Mouse (Mus musculus): Measurements from ENCODE around the gene Spon1. TPM values are rescaled to one million over a fixed set of nuclear protein-coding genes. Genes with fewer than 3 reads are reported as not detected.

The Spon1 gene
- polyA plus RNA-seq, 1 experiment = 20.1 TPM

DNA sequence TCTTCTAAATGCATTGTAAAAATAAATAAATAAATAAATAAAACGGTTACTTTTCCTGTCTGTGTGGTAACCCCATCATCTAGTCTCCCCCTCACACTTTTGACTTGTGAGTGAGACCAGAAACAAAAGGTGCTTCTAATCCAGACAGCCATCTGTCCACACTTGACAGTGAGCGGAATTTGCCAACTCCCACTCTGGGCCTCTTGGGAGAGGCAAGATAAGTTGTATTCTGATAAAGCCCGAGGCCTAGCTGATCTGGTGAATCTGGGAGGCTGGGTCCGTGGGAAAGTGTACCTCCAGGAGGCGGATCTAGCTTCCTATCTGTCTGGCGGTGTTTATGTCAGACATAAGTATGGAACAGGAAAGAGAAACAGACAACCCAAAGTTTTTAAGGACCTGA is 52.3 kb downstream of the Spon1 start:
- no peak for DNase-seq
- no peak for TF ChIP-seq POLR2A (IDR thresholded peaks at IDR 0.05; ENCODE audit: low read depth, low read length)
- TF ChIP-seq CTCF (conservative IDR thresholded peaks at IDR 0.05; ENCODE audit: insufficient read depth, insufficient read length, low read depth, low read length) = no peak
- H3K27ac ChIP-seq (ENCODE audit: insufficient read depth, low read depth, low read length) = no peak overlapping the region
- peaks cover 3% of the 10 kb centered on the region; the same call in 1 of the 2 replicates for H3K4me1 ChIP-seq (ENCODE audit: control insufficient read depth, insufficient read depth, low read length)
- no peaks in the 10 kb centered on the region for H3K36me3 ChIP-seq (ENCODE audit: control insufficient read depth, insufficient read depth, low read length)
- 64% methylated on average over 6 of the region's 6 CpGs for WGBS
- no peak overlapping the region for H3K4me3 ChIP-seq (ENCODE audit: insufficient read depth, low read depth, low read length)
- no peaks in the 10 kb centered on the region for H3K27me3 ChIP-seq (replicated peaks; ENCODE audit: control insufficient read depth, insufficient read depth, low read length)

DNA sequence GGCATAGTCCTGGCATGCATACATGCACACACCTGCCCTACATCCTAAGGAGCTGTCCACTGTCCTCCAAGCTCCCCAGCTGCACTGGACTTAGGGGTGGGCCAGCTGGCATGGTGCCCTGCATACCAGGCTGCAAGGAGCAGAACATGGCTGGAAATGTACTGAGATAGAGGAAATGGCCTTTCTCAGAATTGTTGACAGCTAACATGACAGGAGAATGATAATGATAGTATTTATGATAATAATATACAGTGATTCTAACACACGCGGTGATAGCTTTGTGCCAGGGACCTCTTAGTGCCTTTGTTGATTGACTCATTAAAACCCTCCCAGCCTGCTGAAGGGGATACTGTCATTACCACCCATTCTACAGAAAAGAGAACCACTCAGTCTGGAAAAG is 54.4 kb downstream of the Spon1 start:
- 65% methylated on average over 2 of the region's 2 CpGs for WGBS
- peak; percentile 14 for DNase-seq
- peaks cover 5% of the 10 kb centered on the region; the same call in 1 of the 2 replicates for H3K4me1 ChIP-seq (ENCODE audit: control insufficient read depth, insufficient read depth, low read length)

DNA sequence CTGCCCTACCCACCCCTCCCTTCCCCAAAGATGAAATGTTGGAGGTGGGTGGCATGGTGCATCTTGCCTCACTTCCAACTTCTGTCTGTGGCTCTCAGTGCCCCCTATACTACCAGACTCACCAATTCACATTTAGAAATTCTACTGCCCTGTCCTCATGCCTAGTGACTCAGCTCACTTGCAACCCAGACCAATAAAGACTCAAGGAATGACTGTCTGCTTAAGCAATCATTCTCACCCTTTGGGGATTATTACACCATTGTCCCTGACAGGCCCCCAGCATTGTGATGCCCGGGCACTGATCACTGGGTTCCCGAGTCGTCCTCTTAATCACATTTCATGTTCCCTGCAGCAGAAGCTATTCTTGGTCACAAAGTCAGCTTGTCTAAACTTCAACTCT is 57.2 kb downstream of the Spon1 start:
- H3K27me3 ChIP-seq (replicated peaks; ENCODE audit: control insufficient read depth, insufficient read depth, low read length) = no peaks in the 10 kb centered on the region
- DNase-seq = no peak

More for the DNA sequence above, 54.4 kb downstream of the Spon1 start:
- H3K27me3 ChIP-seq (replicated peaks; ENCODE audit: control insufficient read depth, insufficient read depth, low read length) = no peaks in the 10 kb centered on the region
- no peak overlapping the region for H3K27ac ChIP-seq (ENCODE audit: insufficient read depth, low read depth, low read length)
- H3K4me3 ChIP-seq (ENCODE audit: insufficient read depth, low read depth, low read length) = no peak overlapping the region
- TF ChIP-seq POLR2A (IDR thresholded peaks at IDR 0.05; ENCODE audit: low read depth, low read length) = no peak
- no peak for TF ChIP-seq CTCF (conservative IDR thresholded peaks at IDR 0.05; ENCODE audit: insufficient read depth, insufficient read length, low read depth, low read length)
- no peaks in the 10 kb centered on the region for H3K36me3 ChIP-seq (ENCODE audit: control insufficient read depth, insufficient read depth, low read length)

DNA sequence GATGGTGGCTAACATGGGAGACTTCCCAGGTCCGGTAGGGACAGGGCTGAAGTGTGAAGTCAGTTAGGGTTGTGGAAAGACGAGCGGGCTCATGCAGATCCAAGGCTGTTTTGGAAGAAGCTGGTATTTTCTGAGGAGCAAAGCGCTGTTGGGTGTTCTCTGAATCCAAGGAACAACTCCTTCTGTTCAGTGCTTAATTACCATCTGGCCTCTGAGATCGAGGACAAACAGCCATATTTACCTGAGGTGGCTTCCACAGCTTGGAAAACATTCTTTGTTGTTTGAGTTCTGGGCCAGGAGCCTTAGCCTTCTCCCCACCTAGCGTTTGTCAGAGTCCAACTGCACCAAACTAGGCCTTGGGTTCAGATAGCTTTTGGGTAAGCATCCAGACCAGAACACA is 58.9 kb downstream of the Spon1 start:
- 93% methylated on average over 6 of the region's 6 CpGs for whole genome bisulfite sequencing
- peaks cover 10% of the 10 kb centered on the region for H3K4me1 ChIP-seq (ENCODE audit: control insufficient read depth, insufficient read depth, low read length)
- TF ChIP-seq CTCF (conservative IDR thresholded peaks at IDR 0.05; ENCODE audit: insufficient read depth, insufficient read length, low read depth, low read length) (no peak), POLR2A (IDR thresholded peaks at IDR 0.05; ENCODE audit: low read depth, low read length) (no peak)
- H3K4me3 ChIP-seq (ENCODE audit: insufficient read depth, low read depth, low read length) = no peak overlapping the region
- no peaks in the 10 kb centered on the region for H3K27me3 ChIP-seq (replicated peaks; ENCODE audit: control insufficient read depth, insufficient read depth, low read length)
- DNase-seq = no peak
- H3K27ac ChIP-seq (ENCODE audit: insufficient read depth, low read depth, low read length) = no peak overlapping the region
- H3K36me3 ChIP-seq (ENCODE audit: control insufficient read depth, insufficient read depth, low read length) = no peaks in the 10 kb centered on the region

More for the DNA sequence above, 57.2 kb downstream of the Spon1 start:
- no peak for TF ChIP-seq CTCF (conservative IDR thresholded peaks at IDR 0.05; ENCODE audit: insufficient read depth, insufficient read length, low read depth, low read length)
- TF ChIP-seq POLR2A (IDR thresholded peaks at IDR 0.05; ENCODE audit: low read depth, low read length) = no peak
- Histone ChIP-seq H3K4me1 (ENCODE audit: control insufficient read depth, insufficient read depth, low read length) (peaks cover 10% of the 10 kb centered on the region), H3K36me3 (ENCODE audit: control insufficient read depth, insufficient read depth, low read length) (no peaks in the 10 kb centered on the region), H3K27ac (ENCODE audit: insufficient read depth, low read depth, low read length) (no peak overlapping the region), H3K4me3 (ENCODE audit: insufficient read depth, low read depth, low read length) (no peak overlapping the region)
- 47% methylated on average over 3 of the region's 3 CpGs for WGBS

DNA sequence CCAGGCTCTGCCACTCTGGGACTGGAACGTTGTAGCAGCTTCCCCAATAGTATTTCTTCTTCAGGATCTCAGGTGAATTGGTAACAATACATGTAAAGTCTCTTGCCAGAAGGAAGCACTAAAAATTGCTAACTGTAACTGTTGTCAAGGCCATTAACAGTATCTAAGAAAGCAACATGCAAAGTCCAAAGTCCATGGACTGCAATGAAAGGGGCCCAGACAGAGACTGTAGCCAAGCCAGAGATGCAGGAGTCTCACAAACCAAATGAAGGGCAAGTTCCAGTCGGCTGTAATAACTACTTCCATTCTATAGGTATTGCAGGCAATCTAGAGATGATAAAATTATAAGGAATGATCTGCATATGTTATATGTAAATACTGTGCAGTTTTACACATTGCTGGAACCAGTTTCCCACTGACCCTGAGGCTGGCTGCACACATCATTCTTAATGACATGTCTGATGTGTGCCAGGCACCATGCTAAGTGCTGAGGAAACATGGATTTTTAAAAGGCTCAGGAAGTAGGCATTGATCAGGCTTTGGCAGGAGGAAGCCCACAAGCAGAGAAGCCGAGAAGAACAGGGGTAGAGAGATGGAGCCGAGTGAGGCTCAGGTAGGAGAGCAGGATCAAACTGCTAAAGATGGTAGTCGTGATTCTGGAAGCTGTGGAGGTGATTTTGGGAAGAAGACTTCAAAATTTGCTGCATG is 59.9 kb downstream of the Spon1 start:
- peak; percentile 51 for DNase-seq
- TF ChIP-seq POLR2A (IDR thresholded peaks at IDR 0.05; ENCODE audit: low read depth, low read length) = no peak
- no peak for TF ChIP-seq CTCF (conservative IDR thresholded peaks at IDR 0.05; ENCODE audit: insufficient read depth, insufficient read length, low read depth, low read length)
- Histone ChIP-seq H3K4me3 (ENCODE audit: insufficient read depth, low read depth, low read length) (no peak overlapping the region), H3K36me3 (ENCODE audit: control insufficient read depth, insufficient read depth, low read length) (no peaks in the 10 kb centered on the region), H3K4me1 (ENCODE audit: control insufficient read depth, insufficient read depth, low read length) (peaks cover 10% of the 10 kb centered on the region), H3K27ac (ENCODE audit: insufficient read depth, low read depth, low read length) (no peak overlapping the region), H3K27me3 (replicated peaks; ENCODE audit: control insufficient read depth, insufficient read depth, low read length) (no peaks in the 10 kb centered on the region)
- 69% methylated on average over 5 of the region's 5 CpGs for WGBS

DNA sequence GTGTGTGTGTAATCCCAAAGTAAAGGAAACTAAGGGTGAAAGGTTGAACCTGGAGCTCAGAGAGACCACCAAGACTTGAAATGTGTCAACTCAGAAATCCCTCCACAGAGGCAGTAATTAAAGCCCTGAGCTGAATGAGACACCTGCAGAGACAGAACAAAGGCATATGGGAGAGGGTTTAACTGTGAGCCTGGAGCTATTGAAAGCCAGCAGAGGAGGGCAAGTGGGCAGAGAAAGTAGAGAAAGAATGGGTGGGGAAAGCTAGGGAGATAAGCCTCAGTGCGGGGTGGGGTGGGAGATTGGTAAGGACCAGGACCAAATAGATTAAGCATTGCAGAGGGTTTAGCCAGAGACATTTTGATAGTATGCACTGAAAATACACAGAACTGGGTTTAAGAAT is 60.7 kb downstream of the Spon1 start:
- no peak for DNase-seq
- Histone ChIP-seq H3K27ac (ENCODE audit: insufficient read depth, low read depth, low read length) (no peak overlapping the region), H3K36me3 (ENCODE audit: control insufficient read depth, insufficient read depth, low read length) (no peaks in the 10 kb centered on the region), H3K27me3 (replicated peaks; ENCODE audit: control insufficient read depth, insufficient read depth, low read length) (no peaks in the 10 kb centered on the region), H3K4me1 (ENCODE audit: control insufficient read depth, insufficient read depth, low read length) (peaks cover 10% of the 10 kb centered on the region), H3K4me3 (ENCODE audit: insufficient read depth, low read depth, low read length) (no peak overlapping the region)
- no peak for TF ChIP-seq CTCF (conservative IDR thresholded peaks at IDR 0.05; ENCODE audit: insufficient read depth, insufficient read length, low read depth, low read length)
- TF ChIP-seq POLR2A (IDR thresholded peaks at IDR 0.05; ENCODE audit: low read depth, low read length) = no peak
- 77% methylated on average over 1 of the region's 1 CpGs for WGBS

DNA sequence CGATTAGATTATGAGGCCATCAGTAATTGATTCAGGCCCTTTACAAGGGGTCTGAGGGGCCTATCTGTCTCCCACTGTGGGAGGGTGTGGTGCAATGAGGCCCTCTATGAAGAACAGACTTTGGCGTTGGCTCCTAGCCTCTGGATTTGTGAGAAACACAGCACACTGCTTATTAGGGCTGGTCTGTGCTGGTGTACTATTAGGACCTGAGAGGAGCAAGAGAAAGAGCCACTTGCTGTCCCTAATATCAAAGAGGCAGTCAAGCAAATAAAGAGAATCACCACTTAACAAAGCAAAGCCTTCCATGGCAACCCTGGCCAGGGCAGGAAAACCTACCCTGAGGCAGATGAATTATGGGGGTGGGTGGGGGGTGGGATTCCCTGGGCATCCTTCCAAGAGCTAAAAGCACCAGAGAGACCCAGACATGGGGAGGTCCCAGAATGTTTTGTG is 62.3 kb downstream of the Spon1 start:
- H3K4me3 ChIP-seq (ENCODE audit: insufficient read depth, low read depth, low read length) = no peak overlapping the region
- H3K36me3 ChIP-seq (ENCODE audit: control insufficient read depth, insufficient read depth, low read length) = no peaks in the 10 kb centered on the region
- WGBS = 66% methylated on average over 2 of the region's 2 CpGs
- peaks cover 10% of the 10 kb centered on the region for H3K4me1 ChIP-seq (ENCODE audit: control insufficient read depth, insufficient read depth, low read length)
- H3K27me3 ChIP-seq (replicated peaks; ENCODE audit: control insufficient read depth, insufficient read depth, low read length) = no peaks in the 10 kb centered on the region
- no peak for DNase-seq
- H3K27ac ChIP-seq (ENCODE audit: insufficient read depth, low read depth, low read length) = no peak overlapping the region
- TF ChIP-seq CTCF (conservative IDR thresholded peaks at IDR 0.05; ENCODE audit: insufficient read depth, insufficient read length, low read depth, low read length) = no peak
- no peak for TF ChIP-seq POLR2A (IDR thresholded peaks at IDR 0.05; ENCODE audit: low read depth, low read length)

Data from kidney, adult 2 months (tissue).